Mouse (Mus musculus) limb, embryonic 12.5 days (tissue): ENCODE data around the gene Golga5. TPM values are rescaled to one million over a fixed set of nuclear protein-coding genes. Genes with fewer than 3 reads are reported as not detected.

Experiments used
- ATAC-seq: fragments of 200-750 bp; cut with Nextera tagmentation; 2 replicates; pipeline ENCODE4 v1.8.0; 2017; ENCODE audit warnings: low read depth, moderate TSS enrichment; ENCODE audit not compliant: insufficient number of reproducible peaks, insufficient read depth, low FRiP score, low TSS enrichment
- H3K27ac ChIP-seq: fragments of 300-500 bp; sonication (generic); 2 replicates; pipeline ENCODE4 v1.5.1; 2016; ENCODE audit warnings: mild to moderate bottlenecking, moderate library complexity
- H3K27me3 ChIP-seq: fragments of 300-500 bp; sonication (generic); 2 replicates; pipeline ENCODE4 v1.6.1; 2016; ENCODE audit warnings: mild to moderate bottlenecking, moderate library complexity
- H3K36me3 ChIP-seq: fragments of 300-500 bp; sonication (generic); 2 replicates; pipeline ENCODE4 v1.6.1; 2016; ENCODE audit warnings: mild to moderate bottlenecking, moderate library complexity
- H3K4me1 ChIP-seq: fragments of 300-500 bp; sonication (generic); replicated peaks from 2 replicates; pipeline ENCODE4 v1.6.1; 2016
- H3K4me2 ChIP-seq: fragments of 300-500 bp; sonication (generic); 2 replicates; pipeline ENCODE4 v1.6.1; 2016; ENCODE audit warnings: mild to moderate bottlenecking, moderate library complexity
- H3K4me3 ChIP-seq: fragments of 300-500 bp; sonication (generic); replicated peaks from 2 replicates; pipeline ENCODE4 v1.5.1; 2016; ENCODE audit warnings: mild to moderate bottlenecking
- H3K9ac ChIP-seq: fragments of 300-500 bp; sonication (generic); replicated peaks from 2 replicates; pipeline ENCODE4 v1.6.1; 2016; ENCODE audit warnings: mild to moderate bottlenecking, moderate library complexity
- H3K9me3 ChIP-seq: fragments of 300-500 bp; sonication (generic); 2 replicates; pipeline ENCODE4 v1.6.1; 2016; ENCODE audit warnings: mild to moderate bottlenecking, moderate library complexity
- WGBS: fragments of 180-500 bp; shearing (Covaris S2); methylation state at CpG from one replicate; pipeline ENCODE4 v1.1.7; 2016; 5-methylcytosine and 5-hydroxymethylcytosine counted together
- polyA plus RNA-seq: library from polyadenylated mRNA; unstranded; fragments of >200 nt; fragmentation: Nextera tagmentation; extraction: Ambion mirVana; gene quantifications from 2 replicates; pipeline ENCODE4 v1.2.1, GENCODE M21; 2016

Golga5 gene
- polyA plus RNA-seq, 1 experiment from 2014 or later = 37.5 TPM

GRCm38 (mm10) chr12:102511363-102511762 is 42.4 kb downstream of the Golga5 start:
- no peak overlapping the region for H3K9ac ChIP-seq
- peaks cover 8% of the 10 kb centered on the region; the same call in 1 of the 2 replicates for H3K27me3 ChIP-seq
- no peaks in the 10 kb centered on the region for H3K9me3 ChIP-seq
- no peak overlapping the region for H3K4me2 ChIP-seq
- no peak overlapping the region for H3K4me3 ChIP-seq
- 10% methylated on average over 3 of the region's 3 CpGs for WGBS
- no peaks in the 10 kb centered on the region for H3K4me1 ChIP-seq
- no peak for ATAC-seq
- no peaks in the 10 kb centered on the region for H3K36me3 ChIP-seq
- no peak overlapping the region for H3K27ac ChIP-seq

GRCm38 (mm10) chr12:102514151-102514550 is 45.2 kb downstream of the Golga5 start:
- no peak overlapping the region for H3K9ac ChIP-seq
- H3K4me3 ChIP-seq = no peak overlapping the region
- H3K4me1 ChIP-seq = no peaks in the 10 kb centered on the region
- peaks cover 14% of the 10 kb centered on the region; the same call in 1 of the 2 replicates for H3K27me3 ChIP-seq
- no peaks in the 10 kb centered on the region for H3K9me3 ChIP-seq
- H3K36me3 ChIP-seq = no peaks in the 10 kb centered on the region
- WGBS = 66% methylated on average over 6 of the region's 6 CpGs
- H3K27ac ChIP-seq = no peak overlapping the region
- H3K4me2 ChIP-seq = no peak overlapping the region
- no peak for ATAC-seq

GRCm38 (mm10) chr12:102514751-102515150 is 45.8 kb downstream of the Golga5 start:
- no peak overlapping the region for H3K4me2 ChIP-seq
- H3K27ac ChIP-seq = no peak overlapping the region
- no peaks in the 10 kb centered on the region for H3K36me3 ChIP-seq
- H3K27me3 ChIP-seq = peaks cover 15% of the 10 kb centered on the region
- no peaks in the 10 kb centered on the region for H3K4me1 ChIP-seq
- H3K9ac ChIP-seq = no peak overlapping the region
- H3K4me3 ChIP-seq = no peak overlapping the region
- ATAC-seq = no peak
- no peaks in the 10 kb centered on the region for H3K9me3 ChIP-seq
- 81% methylated on average over 6 of the region's 6 CpGs for WGBS

GRCm38 (mm10) chr12:102516151-102516550 is 47.2 kb downstream of the Golga5 start:
- no peaks in the 10 kb centered on the region for H3K36me3 ChIP-seq
- H3K9ac ChIP-seq = no peak overlapping the region
- H3K27ac ChIP-seq = no peak overlapping the region
- no peaks in the 10 kb centered on the region for H3K4me1 ChIP-seq
- H3K4me2 ChIP-seq = no peak overlapping the region
- no peak overlapping the region for H3K4me3 ChIP-seq
- ATAC-seq = no peak
- H3K9me3 ChIP-seq = no peaks in the 10 kb centered on the region
- WGBS = 85% methylated on average over 4 of the region's 4 CpGs
- peaks cover 25% of the 10 kb centered on the region for H3K27me3 ChIP-seq

- 61% methylated on average over 13 of the region's 13 CpGs for WGBS
- Histone ChIP-seq H3K27ac (no peak overlapping the region), H3K4me2 (no peak overlapping the region), H3K4me1 (peaks cover 6% of the 10 kb centered on the region), H3K9me3 (no peaks in the 10 kb centered on the region), H3K9ac (no peak overlapping the region), H3K4me3 (no peak overlapping the region), H3K36me3 (no peaks in the 10 kb centered on the region), H3K27me3 (peaks cover 39% of the 10 kb centered on the region)
- no peak for ATAC-seq
These were observed 48.7 kb downstream of the Golga5 start for GRCm38 (mm10) chr12:102517647-102518046.

GRCm38 (mm10) chr12:102519929-102520720 is 51.2 kb downstream of the Golga5 start:
- no peak for ATAC-seq
- Histone ChIP-seq H3K27ac (no peak overlapping the region), H3K27me3 (peaks cover 56% of the 10 kb centered on the region), H3K4me1 (peaks cover 6% of the 10 kb centered on the region), H3K4me2 (no peak overlapping the region), H3K9ac (no peak overlapping the region), H3K36me3 (no peaks in the 10 kb centered on the region), H3K4me3 (no peak overlapping the region), H3K9me3 (no peaks in the 10 kb centered on the region)
- WGBS = 84% methylated on average over 12 of the region's 12 CpGs

- Histone ChIP-seq H3K4me3 (no peak overlapping the region), H3K27me3 (peaks cover 63% of the 10 kb centered on the region), H3K4me2 (no peak overlapping the region), H3K36me3 (no peaks in the 10 kb centered on the region), H3K9me3 (no peaks in the 10 kb centered on the region), H3K9ac (no peak overlapping the region), H3K4me1 (peaks cover 6% of the 10 kb centered on the region), H3K27ac (no peak overlapping the region)
- WGBS = 30% methylated on average over 13 of the region's 13 CpGs
- no peak for ATAC-seq
These were observed 52.9 kb downstream of the Golga5 start for GRCm38 (mm10) chr12:102521777-102522319.

GRCm38 (mm10) chr12:102524216-102524615 is 55.3 kb downstream of the Golga5 start:
- H3K4me1 ChIP-seq = peaks cover 6% of the 10 kb centered on the region

GRCm38 (mm10) chr12:102524760-102525159 is 55.8 kb downstream of the Golga5 start:
- H3K36me3 ChIP-seq = no peaks in the 10 kb centered on the region
- H3K27me3 ChIP-seq = peaks cover 80% of the 10 kb centered on the region
- no peaks in the 10 kb centered on the region for H3K9me3 ChIP-seq
- no peak for ATAC-seq
- H3K4me3 ChIP-seq = no peak overlapping the region
- peaks cover 6% of the 10 kb centered on the region for H3K4me1 ChIP-seq
- WGBS = 18% methylated on average over 6 of the region's 6 CpGs
- H3K27ac ChIP-seq = no peak overlapping the region
- H3K9ac ChIP-seq = no peak overlapping the region
- H3K4me2 ChIP-seq = no peak overlapping the region

More at GRCm38 (mm10) chr12:102524216-102524615, 55.3 kb downstream of the Golga5 start:
- no peaks in the 10 kb centered on the region for H3K9me3 ChIP-seq
- no peaks in the 10 kb centered on the region for H3K36me3 ChIP-seq
- no peak overlapping the region for H3K4me3 ChIP-seq
- no peak overlapping the region for H3K4me2 ChIP-seq
- peaks cover 77% of the 10 kb centered on the region for H3K27me3 ChIP-seq
- H3K9ac ChIP-seq = no peak overlapping the region
- 66% methylated on average over 3 of the region's 3 CpGs for WGBS
- ATAC-seq = no peak
- no peak overlapping the region for H3K27ac ChIP-seq

- no peak overlapping the region for H3K4me2 ChIP-seq
- H3K9me3 ChIP-seq = no peaks in the 10 kb centered on the region
- no peak overlapping the region for H3K4me3 ChIP-seq
- H3K4me1 ChIP-seq = no peaks in the 10 kb centered on the region
- H3K27me3 ChIP-seq = peaks cover 70% of the 10 kb centered on the region
- H3K9ac ChIP-seq = no peak overlapping the region
- 71% methylated on average over 5 of the region's 5 CpGs for WGBS
- no peak overlapping the region for H3K27ac ChIP-seq
- no peaks in the 10 kb centered on the region for H3K36me3 ChIP-seq
- no peak for ATAC-seq
These were observed 59.1 kb downstream of the Golga5 start for GRCm38 (mm10) chr12:102527989-102528388.

- WGBS = 68% methylated on average over 1 of the region's 1 CpGs
These were observed 66.9 kb downstream of the Golga5 start for GRCm38 (mm10) chr12:102535796-102536195.

More at GRCm38 (mm10) chr12:102535796-102536195, 66.9 kb downstream of the Golga5 start:
- Histone ChIP-seq H3K4me3 (no peak overlapping the region), H3K27me3 (peaks cover 65% of the 10 kb centered on the region), H3K9ac (no peak overlapping the region), H3K36me3 (no peaks in the 10 kb centered on the region), H3K4me2 (no peak overlapping the region), H3K27ac (no peak overlapping the region), H3K4me1 (no peaks in the 10 kb centered on the region), H3K9me3 (no peaks in the 10 kb centered on the region)
- ATAC-seq = no peak
